Mouse (Mus musculus): ENCODE results near the gene Tbkbp1.

Tbkbp1 gene

DNA sequence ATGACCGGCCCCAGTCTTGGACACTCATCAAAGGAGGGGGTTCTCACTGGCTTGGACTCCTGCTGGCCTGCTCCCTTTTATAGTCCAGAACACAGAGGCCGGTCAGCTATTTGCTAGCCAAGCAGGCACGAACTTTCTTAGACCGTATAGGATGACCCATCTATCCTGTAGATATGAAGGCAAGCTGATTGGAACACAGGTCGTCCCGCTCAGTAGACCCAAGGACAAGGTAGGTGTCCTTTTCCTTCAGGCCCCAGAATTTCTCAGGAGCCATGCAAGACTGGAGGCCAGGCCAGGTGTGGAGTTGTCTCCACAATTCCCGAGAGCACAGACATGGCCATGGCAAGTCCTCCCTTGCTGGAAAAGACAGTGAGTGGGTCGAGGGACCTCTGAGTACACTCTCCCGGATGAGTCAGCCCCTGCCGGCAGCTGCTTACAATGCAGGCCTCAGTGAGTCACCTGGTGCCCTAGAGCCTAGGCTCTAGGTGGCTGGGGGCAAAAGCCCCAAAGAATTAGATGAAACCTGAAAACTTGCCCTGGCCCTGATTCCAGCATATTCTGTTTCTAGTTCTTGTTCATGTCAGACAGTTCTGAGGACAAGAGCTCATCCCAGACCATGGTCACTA is 1.5 kb upstream of the Tbkbp1 start:
- WGBS, result 39% methylated on average over 10 of the region's 10 CpGs

DNA sequence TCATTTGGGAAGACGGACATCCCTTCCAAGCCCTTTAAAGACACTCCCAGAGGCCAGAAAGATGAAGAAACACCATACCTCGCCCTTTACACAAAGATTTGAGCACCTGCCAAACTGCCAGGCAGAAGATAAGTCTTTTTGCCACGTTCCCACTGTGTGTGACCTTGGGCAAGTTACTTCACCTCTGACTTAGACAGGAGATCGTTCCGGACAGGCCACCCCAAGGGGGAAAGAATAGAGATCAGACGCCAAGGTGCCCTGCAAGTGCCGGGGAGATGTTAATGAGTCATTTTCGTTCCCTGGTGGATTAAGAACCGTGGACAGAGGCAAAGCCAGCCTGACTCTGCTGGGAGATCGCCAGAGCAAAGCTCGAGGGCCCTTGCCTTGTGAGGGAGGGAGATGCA is 730 bp upstream of the Tbkbp1 start:
- WGBS, result 6% methylated on average over 11 of the region's 11 CpGs

DNA sequence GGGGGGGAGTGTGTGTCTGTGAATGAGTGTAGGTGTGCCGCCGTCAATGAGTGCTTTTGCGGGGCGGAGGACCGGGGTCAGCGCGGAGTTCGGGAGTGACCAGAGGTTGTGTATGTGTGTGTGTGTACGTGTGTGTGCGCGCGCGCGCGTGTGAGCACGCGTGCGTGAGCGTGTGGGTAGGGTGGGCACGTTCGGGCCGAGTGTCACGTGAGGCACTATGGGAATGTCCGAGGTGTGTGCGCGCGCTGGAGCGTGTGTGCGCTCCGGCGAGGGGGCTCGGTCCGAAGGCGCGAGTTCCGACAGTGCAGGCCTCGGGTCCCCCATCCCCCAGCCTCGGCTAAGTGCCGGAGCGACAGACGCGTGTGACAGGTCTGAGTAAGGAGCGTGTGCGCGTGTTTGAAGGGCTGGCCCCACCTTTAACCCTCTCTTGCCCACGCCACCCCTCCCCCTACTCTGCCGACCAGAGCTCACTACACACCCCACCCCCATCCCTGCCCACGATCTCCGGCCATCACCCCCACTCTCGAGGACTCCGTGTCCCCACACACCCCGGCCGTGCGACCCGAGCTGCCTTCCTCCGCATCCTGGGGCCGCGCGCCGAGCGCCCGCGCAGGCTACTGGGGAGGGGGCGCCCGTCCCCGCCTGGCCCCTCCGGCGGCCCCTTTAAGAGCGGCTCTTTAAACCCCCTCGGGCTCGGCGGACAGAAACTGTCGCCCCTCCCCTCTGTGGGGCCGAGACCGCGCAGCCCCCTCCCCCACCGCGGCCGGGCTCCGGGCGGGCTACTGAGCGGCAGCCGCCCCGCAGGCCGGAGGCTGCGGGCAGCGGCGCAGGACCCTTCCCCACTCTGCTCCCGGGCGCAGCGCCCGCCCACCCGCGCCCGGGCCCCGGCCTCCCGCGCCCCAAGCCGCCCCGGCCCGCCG is 624 bp downstream of the Tbkbp1 start:
- under 1% methylated on average over 84 of the region's 102 CpGs for WGBS

DNA sequence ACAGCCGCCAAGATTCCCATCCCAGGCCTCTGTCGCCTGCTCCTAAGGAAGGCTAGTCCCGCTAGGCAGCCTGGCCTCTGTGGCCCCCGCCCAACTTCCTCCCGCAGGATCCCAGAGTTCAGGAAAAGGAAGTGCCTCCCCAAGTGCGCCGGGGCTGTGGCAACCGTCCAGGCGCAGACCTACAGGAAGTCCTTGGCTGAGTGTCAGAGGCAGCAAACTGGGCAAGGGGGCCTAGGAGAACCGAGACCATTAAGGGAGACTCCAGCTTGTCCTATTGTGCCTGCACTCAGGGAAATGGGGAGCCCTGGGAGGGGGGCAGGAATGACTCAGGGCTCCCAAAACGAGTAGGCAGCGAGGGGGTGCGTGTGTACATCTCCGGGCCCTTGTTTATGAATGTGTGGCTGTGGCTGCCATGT is 1.3 kb downstream of the Tbkbp1 start:
- 7% methylated on average over 14 of the region's 14 CpGs for WGBS

DNA sequence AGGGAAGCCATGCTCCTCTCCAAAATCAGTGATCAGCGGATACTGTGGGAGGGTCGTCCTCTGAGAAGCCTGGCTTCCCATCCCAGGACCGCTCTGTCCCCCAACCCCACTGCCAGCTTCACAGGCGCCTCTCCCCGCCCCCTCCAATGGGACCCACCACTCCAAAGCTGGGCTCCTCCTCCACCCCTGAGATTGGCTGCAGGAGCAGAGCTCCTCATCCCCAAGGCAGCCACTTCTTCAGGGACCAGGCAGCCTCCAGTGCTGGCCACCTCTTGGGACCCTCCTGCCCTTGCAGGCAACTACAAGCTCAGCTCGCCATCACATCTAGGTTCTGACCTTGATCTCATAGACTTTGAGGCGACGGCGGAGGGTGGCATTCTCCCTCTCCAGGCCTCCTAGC is 2.3 kb downstream of the Tbkbp1 start:
- 62% methylated on average over 9 of the region's 9 CpGs for WGBS

DNA sequence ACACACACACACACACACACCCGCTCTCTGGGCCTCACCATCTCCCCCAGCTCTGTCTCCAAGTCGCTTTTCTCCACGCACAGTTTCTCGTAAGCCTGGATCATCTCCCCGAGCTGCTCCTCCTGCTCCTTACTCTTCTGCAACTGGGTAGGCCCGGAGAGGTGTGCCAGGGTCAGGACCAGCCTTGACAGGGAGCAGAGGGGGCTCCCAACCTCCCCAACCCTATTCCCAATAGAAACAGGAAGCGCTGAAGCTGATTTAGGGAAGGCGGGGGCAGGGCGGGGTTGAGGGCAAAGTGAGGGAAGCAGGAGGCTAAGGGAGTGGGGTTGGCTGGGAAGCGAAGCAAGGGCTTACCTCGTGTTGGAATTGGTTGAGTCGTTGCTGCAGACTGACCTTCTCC is 2.7 kb downstream of the Tbkbp1 start:
- WGBS, result 39% methylated on average over 12 of the region's 12 CpGs

DNA sequence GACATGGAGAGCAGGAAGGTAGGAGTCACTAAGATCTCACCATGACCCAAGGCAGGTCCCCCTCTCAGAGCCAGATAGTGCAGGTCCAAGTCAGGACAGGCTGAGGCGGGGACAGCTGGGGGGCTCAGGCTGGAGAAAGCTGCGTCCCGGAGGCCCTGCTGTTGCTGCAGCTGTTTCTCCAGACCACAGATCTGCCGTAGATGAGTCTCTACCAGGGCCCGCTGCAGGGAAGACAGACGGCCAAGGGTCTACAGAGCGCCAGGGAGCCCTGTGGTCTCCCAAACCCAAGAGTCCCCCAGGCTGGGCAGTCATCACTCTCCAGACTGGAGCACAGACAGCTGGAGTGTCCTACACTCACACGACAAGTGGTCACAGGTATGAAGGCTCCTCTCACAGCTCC is 4.0 kb downstream of the Tbkbp1 start:
- WGBS, result 82% methylated on average over 8 of the region's 8 CpGs

DNA sequence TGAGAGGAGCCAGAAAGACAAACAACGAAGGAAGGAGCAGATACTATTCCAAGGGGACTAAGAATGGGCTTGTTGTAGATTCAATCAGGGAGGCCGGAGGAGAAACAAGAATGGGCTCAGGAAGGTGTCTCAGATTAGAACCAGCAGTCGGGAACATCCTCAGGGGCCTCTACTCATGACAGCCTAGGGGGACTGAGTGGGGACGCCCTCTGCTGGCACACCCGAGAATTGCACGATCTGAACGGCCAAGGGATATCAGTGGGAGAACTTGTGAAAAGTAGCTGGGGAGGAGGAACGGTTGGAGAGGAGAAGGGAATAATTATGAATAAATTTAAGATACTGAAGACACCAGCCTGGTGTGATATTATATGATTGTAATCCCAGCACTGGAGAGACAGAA is 4.6 kb downstream of the Tbkbp1 start:
- WGBS, result 13% methylated on average over 8 of the region's 8 CpGs

DNA sequence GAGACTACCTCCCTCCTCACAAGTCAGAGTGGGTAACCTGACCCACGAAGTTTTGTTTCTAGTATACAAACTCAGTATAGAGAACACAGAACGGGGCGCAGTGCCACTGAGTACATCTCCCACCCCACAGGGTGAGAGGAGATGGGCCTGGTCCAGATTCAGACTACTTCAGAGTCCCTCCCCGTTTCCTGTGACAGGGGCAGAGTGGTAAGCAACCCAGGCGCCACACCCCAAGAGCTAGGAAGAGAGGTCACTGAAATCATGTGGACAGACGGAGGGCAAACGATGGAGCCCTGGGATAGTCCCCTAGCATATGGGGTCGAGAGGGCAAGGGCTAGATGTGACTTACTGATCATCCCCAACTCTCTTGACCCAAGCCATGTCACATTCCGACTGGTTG is 5.3 kb downstream of the Tbkbp1 start:
- WGBS, result 84% methylated on average over 9 of the region's 9 CpGs

DNA sequence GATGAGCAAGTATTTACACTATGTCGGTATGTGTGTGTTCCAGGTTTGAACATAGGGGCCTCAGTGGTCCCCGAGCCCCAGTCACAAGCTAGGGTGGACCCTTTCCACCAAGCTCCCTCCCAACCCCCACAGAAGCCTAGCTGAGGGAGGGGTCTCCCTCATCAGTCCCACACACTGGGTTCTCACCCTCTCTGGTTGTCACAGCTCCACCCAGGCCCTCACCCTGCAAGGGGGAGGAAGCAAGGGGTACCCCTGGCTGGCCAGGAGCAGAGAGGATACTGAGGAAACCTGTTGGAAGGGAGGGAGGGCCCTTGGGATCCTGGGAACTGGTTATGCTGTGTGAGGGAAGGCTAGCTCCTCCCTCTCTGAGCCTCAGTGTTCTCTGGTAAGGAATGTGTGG is 6.0 kb downstream of the Tbkbp1 start:
- WGBS, result 91% methylated on average over 2 of the region's 2 CpGs

DNA sequence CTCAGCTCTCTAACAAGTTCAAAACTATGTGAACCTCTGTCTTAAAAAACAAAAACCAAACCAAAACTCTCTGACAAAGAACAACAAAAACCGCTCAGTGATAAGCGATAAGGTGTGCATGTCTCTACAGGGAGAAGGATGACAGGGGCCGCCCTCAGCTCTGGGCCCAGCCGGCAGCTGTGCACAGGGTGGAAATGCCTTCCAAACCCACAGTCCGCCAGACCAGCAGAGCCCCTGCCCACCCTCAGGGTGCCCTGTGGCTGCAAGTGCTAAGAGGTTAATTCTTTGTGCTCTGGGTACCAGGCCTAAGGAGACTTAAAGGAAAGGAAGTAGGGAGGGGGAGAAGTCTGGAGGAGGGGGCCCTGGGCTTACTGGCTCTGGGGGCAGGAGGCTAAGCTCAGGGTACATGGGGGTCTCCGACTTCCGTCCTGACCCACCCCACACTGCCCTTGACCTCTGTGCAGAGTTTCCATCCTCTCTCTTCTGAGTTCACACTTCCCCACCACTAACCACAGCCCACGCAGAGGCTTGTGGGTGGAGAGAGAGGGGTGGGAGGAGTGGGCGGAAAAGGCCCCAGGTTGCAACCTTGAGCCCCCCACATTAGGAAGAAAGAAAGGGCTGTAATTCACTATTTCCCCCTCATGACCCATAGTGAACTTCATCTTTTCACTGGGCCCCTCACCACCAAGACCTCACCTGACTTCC is 7.9 kb downstream of the Tbkbp1 start:
- 88% methylated on average over 9 of the region's 9 CpGs for WGBS

DNA sequence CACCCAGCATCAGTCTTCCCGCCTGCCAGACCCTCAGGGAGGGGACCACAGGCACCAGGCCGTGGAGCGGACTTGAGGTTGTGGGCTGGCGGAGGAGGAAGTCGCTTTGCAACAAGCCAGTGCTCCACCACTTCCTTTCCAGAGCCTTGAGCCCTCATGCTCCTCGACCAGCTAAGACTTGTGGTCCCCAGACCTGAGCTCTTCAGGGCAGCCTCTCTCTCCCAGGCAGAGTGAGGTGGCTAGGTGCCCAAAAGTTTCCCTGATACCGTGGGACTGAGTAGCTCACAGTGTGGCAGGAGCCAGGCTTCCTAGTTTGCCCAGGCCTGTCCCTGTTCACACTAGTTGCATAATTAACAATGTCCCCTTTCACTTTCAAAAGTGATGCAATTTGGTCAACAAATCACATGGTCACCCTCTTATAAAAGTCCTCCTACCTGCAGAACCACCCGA is 9.1 kb downstream of the Tbkbp1 start:
- 68% methylated on average over 8 of the region's 8 CpGs for WGBS

DNA sequence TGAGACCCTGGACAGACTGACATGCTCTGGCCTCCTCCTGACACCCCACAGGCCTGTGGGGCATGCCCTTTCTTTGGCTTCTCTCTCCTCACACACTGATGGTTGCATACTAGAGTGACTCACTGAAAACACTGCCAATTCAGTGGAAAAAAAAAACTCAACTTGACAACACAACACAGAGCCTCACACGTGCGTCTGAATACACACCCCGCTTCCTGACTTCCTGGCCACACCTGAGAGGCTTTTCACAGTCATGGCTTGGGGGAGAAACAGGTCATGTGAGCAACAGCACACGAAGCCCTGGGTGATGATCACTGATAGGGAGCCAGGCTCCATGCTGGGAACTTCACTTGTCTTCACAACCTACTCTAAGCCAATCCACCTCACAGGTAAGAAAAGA is 10.5 kb downstream of the Tbkbp1 start:
- WGBS, result 61% methylated on average over 4 of the region's 4 CpGs

DNA sequence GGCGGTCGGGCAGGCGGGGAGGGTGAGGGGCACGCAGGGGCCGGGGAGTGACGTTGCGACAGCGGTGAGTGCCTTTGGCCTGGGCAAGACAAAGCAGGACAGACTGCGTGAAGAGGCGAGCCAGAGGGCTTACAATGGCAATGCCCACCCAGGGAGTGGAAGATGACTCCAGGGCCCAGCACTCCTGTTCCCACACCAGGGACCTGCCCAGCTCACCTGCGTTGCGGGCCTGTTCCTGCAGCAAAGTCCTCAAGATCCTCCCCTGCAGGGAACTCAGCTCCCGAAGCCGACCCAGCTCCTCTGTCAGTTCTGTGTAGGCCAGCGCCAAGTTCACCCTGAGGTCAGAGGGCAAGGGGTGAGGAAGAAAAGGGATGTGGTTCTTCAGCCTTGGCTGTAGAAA is 12.0 kb downstream of the Tbkbp1 start:
- 44% methylated on average over 15 of the region's 15 CpGs for WGBS

DNA sequence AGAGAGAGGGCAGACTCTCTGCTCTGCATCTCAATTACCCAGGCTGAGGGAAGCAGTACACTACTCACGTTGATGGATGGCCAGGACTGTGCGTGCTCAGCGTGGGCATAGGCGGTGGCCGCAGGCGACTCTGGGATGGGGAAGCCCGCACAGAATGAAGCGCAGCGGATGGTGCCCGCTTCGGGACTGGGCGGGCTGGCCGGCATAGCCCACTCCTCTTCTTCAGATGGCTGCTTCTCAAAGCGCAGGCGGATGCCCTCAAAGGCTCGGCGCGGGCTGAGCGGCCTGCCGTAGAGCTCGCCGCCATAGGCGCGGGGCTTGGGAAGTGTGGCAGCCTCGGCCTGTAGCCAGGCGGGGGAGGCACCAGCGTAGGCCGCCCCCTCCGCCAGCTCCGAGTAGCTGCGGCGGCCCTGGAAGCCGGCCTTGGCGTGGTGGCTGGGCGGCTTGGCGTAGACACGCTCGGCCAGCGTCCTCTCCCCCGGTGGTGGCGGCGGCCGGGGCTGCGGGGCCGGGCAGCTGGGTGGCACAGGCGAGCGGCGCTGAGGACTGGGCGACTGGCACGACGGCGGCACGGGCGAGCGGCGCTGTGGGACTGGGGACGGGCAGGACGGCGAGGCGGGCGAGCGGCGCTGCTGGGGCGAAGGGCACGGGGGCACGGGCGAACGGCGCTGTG is 12.6 kb downstream of the Tbkbp1 start:
- 31% methylated on average over 69 of the region's 69 CpGs for WGBS

DNA sequence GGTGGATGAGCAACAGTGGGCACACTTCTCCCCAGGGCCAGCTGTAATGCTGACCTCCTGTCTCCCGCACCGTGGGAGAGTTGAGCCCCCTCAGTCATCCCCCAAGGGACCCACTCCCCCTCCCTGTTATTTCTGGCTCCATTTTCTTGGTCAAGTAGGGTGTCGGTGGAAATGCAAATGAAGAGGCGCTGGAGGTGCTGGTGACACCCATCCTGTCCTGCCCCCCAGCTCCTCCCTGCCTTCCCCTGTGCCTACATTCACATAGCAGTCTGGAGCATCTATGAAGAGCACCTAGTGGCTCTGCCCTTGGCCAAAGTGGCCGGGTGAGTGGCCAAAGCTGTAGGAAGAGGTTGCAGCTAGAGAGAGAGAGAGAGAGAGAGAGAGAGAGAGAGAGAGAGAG is 18.0 kb downstream of the Tbkbp1 start:
- 67% methylated on average over 5 of the region's 5 CpGs for WGBS

DNA sequence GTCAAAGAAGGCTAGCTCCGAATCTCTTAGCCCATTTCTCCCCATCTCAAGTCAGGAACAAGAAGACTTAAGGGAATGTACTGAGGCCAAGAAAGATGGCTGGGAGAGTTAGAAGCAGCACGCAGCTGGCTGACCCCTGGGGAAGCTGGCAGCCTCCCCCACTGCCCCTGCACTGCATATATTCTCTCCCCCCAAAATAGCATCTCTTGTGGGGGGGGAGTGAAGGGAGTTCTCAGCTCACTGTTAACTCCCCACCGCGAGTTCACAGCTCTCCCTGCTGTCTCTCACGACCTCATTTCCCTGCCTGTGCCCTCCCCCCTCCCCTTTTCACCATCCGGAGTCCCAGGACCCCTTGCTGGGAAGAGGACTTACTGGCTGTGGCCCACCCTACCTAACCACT is 19.1 kb downstream of the Tbkbp1 start:
- 45% methylated on average over 6 of the region's 6 CpGs for WGBS

DNA sequence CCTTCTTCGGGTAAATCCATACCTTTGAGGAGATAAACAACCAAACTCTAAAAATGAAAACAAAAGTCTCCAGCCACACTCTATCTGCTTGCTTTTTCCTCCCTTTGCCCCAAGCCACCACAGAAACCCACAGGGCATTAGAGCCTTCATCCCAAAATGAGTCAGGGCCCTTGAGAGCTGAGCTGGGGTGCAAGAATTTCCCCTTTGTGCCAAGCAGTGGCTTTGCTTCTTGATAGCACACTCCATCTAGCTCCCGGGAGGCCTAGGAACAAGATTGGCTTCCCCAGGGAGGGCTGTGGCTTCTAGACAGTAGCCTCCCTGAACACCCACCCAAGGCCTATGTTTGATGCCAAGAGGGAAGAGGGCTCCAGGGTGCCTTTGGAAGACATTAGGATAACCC is 19.6 kb downstream of the Tbkbp1 start:
- WGBS, result 94% methylated on average over 2 of the region's 2 CpGs

DNA sequence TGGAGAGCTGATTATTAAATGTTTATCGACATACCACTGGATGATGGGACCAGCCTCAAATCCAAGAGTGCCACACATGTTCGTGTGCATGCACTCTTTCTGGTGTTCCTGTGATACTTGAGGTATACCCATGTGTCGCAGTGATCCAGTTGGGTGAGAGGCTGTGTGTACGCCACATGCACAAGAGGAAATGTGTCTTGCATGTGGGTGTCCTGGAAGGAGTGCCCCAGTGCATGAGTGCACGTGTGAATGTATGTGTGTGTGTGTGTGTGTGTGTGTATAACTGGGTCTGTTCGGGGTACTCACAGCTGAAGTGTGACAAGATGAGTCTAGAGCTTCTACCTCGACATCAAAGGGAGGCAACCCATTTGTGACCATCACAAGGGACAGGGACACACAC is 21.0 kb downstream of the Tbkbp1 start:
- WGBS, result 93% methylated on average over 7 of the region's 7 CpGs

DNA sequence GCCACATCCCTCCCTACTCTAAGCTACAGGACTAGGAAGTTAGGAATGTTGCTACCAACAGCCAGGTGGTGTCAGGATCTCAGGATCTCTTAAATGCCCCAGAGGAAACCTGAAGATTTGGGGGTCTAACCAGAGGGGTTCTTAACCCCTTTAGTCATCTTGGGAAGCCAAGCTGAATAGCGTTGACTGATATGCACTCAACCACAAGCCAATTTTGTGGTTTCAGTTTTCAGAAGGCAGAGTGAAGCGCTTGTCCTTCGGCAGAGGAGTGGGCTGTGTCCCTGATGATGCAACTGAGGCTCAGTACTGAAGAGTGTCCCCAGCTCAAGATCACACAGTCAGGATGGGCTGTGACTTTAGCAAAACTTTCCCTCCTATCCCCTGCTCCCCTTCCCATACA is 22.3 kb downstream of the Tbkbp1 start:
- 87% methylated on average over 3 of the region's 3 CpGs for WGBS

DNA sequence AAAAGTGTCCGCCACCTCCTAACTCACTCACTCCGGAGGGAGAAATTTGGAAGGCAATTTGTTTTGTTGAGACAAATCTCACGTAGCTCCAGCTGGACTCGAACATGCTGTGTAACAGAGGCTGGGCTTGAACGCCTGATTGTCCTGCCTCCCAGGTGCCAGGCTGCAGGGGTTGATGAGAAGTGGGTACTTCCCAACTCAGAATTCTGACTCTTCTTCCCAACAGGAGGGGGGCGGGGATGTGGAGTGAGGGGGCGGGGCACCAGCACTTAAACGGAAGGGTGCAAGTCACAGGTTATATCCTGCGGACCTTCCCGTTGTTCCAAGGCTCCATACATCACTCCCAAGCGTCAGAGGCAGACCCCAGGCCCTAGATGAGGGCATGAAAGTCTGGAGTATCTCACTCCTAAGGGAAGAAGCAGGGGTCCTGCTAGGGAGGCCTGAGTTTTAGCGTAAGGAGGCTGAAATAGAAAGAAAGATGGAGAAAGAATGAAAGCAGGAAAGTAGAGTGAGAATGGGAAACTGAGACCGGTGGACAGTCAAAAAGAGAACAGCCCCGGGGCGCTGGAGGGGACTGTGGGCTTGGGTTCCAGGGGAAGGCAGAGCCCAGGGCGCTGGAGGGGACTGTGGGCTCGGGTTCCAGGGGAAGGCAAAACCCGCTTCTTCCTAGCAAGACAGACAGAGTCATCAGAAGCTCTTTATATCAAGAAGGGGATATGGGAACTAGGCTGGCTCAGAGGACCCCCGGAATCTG is 23.6 kb downstream of the Tbkbp1 start:
- 37% methylated on average over 19 of the region's 19 CpGs for WGBS
